Mouse (Mus musculus) heart, adult 2 months (tissue): ENCODE measurements around the gene Ptpn23.
A peak's percentile ranks its signal among the peaks of the same experiment; 100 is the strongest.

Experiments used
- CTCF ChIP-seq: fragments of 200-600 bp; IDR thresholded peaks from 2 replicates; pipeline ENCODE4 v1.8.1; 2022; ENCODE audit warnings: antibody characterized with exemption, mild to moderate bottlenecking, moderate library complexity
- POLR2A ChIP-seq: fragments of 200-500 bp; IDR thresholded peaks from 2 replicates; pipeline ENCODE4 v1.6.1; 2011; ENCODE audit warnings: mild to moderate bottlenecking, low read depth, low read length, control low read depth; ENCODE audit not compliant: insufficient read depth

GRCm38 (mm10) chr9:110448857-110449617, 41.0 kb upstream of the Ptpn23 start:
- peak; percentile 79 for TF ChIP-seq CTCF
- TF ChIP-seq POLR2A, result no peak
